Mouse (Mus musculus) E14TG2a.4 (cell line): ENCODE data around the gene Retsat.

Source experiments
- CTCF ChIP-seq: conservative IDR thresholded peaks from 2 replicates; pipeline ENCODE4 v1.5.1; 2014; ENCODE audit warnings: low read length
- POU5F1 ChIP-seq: IDR thresholded peaks from 2 replicates; pipeline ENCODE4 v1.6.1; 2014; ENCODE audit warnings: low read length, borderline replicate concordance

GRCm38 (mm10) chr6:72644576-72644975 is 46.3 kb downstream of the Retsat start:
- no peak for TF ChIP-seq CTCF
- no peak for TF ChIP-seq POU5F1
